Mouse (Mus musculus) embryonic facial prominence, embryonic 14.5 days (tissue): Measurements from ENCODE around the gene Pvr. TPM values are rescaled to one million over a fixed set of nuclear protein-coding genes. Genes with fewer than 3 reads are reported as not detected.
A peak's percentile ranks its signal among the peaks of the same experiment; 100 is the strongest.
"Not testable (repeated sequence)": the region's sequence is repeated elsewhere in the genome, so short reads cannot be mapped to it uniquely, and the experiment has no call there.

Experiments used
- ATAC-seq: fragments of 200-750 bp; cut with Nextera tagmentation; 2 replicates; pipeline ENCODE4 v1.8.0; 2017; ENCODE audit warnings: low read depth, moderate number of reproducible peaks, moderate TSS enrichment
- DNase-seq: peaks from one replicate; pipeline ENCODE4 v3.0.0-alpha.2; 2015; ENCODE audit warnings: low spot score
- H3K27ac ChIP-seq: fragments of 300-500 bp; sonication (generic); replicated peaks from 2 replicates; pipeline ENCODE4 v1.5.1; 2014; ENCODE audit warnings: low read depth, mild to moderate bottlenecking, low read length, moderate library complexity
- H3K27me3 ChIP-seq: fragments of 300-500 bp; sonication (generic); replicated peaks from 2 replicates; pipeline ENCODE4 v1.6.1; 2014; ENCODE audit warnings: low read length; ENCODE audit not compliant: control insufficient read depth, insufficient read depth
- H3K36me3 ChIP-seq: fragments of 300-500 bp; sonication (generic); 2 replicates; pipeline ENCODE4 v1.6.1; 2014; ENCODE audit warnings: low read length, mixed read lengths; ENCODE audit not compliant: control insufficient read depth, insufficient read depth
- H3K4me1 ChIP-seq: fragments of 300-500 bp; sonication (generic); 2 replicates; pipeline ENCODE4 v1.6.1; 2014; ENCODE audit warnings: antibody characterized with exemption, low read length; ENCODE audit not compliant: control insufficient read depth, insufficient read depth
- H3K4me2 ChIP-seq: fragments of 300-500 bp; sonication (generic); 2 replicates; pipeline ENCODE4 v1.6.1; 2014; ENCODE audit warnings: low read depth, mild to moderate bottlenecking, low read length, moderate library complexity, mixed read lengths
- H3K4me3 ChIP-seq: fragments of 300-500 bp; sonication (generic); 2 replicates; pipeline ENCODE4 v1.5.1; 2014; ENCODE audit warnings: low read depth, mild to moderate bottlenecking, low read length
- H3K9ac ChIP-seq: fragments of 300-500 bp; sonication (generic); 2 replicates; pipeline ENCODE4 v1.6.1; 2014; ENCODE audit warnings: low read depth, mild to moderate bottlenecking, low read length, moderate library complexity, mixed read lengths
- H3K9me3 ChIP-seq: fragments of 300-500 bp; sonication (generic); 2 replicates; pipeline ENCODE4 v1.6.1; 2016; ENCODE audit warnings: low read length; ENCODE audit not compliant: control insufficient read depth
- WGBS: fragments of 180-500 bp; shearing (Covaris S2); extraction: QIAGEN DNeasy Blood & Tissue Kit; methylation state at CpG from one replicate; pipeline ENCODE4 v1.1.7; 2014; 5-methylcytosine and 5-hydroxymethylcytosine counted together
- polyA plus RNA-seq: library from polyadenylated mRNA; unstranded; fragments of >200 nt; fragmentation: Nextera tagmentation; extraction: Ambion mirVana; gene quantifications from 2 replicates; pipeline ENCODE4 v1.2.1, GENCODE M21; 2014

Pvr gene
- polyA plus RNA-seq, 1 experiment from 2014 or later: 10.2 TPM

DNA sequence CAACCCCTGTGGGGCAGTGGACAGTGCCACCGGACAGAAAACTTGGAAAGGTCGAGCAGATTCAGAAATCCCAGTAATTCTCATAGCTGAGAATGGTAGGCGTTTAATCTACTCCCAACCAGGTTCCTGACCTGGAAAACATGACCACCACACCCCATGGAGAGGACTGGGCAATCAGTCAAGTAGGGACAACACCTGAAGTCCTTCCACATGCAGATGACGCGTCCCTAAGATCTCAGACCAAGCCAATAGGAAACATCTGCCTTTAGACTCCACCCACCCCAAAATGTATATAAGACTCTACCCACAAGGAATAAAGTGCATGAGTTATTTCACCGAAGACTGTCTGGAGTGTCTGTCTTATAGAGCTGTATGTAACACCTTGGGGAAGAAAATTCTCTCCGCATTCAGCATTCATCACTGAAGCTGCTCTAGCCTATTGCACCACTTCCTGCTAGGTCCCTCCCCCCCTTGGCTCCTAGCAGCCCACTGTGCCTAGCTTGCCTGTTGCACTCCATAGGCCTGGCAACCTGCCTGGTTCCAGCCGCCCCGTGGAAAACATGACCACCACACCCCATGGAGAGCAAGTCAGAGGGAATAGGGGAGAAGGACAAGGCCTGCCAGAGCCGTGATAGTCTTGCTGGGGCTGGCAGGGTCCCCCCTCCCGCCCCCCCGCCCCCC is 18.7 kb upstream of the Pvr start:
- Histone ChIP-seq H3K27ac (no peak overlapping the region), H3K4me2 (no peak overlapping the region), H3K9ac (no peak overlapping the region), H3K9me3 (no peaks in the 10 kb centered on the region), H3K36me3 (no peaks in the 10 kb centered on the region), H3K4me3 (no peak overlapping the region), H3K4me1 (no peaks in the 10 kb centered on the region), H3K27me3 (no peaks in the 10 kb centered on the region)
- DNase-seq (peak; percentile 74), ATAC-seq (peak; percentile 68; the same call in 1 of the 2 replicates)
- WGBS: 62% methylated on average over 9 of the region's 12 CpGs

DNA sequence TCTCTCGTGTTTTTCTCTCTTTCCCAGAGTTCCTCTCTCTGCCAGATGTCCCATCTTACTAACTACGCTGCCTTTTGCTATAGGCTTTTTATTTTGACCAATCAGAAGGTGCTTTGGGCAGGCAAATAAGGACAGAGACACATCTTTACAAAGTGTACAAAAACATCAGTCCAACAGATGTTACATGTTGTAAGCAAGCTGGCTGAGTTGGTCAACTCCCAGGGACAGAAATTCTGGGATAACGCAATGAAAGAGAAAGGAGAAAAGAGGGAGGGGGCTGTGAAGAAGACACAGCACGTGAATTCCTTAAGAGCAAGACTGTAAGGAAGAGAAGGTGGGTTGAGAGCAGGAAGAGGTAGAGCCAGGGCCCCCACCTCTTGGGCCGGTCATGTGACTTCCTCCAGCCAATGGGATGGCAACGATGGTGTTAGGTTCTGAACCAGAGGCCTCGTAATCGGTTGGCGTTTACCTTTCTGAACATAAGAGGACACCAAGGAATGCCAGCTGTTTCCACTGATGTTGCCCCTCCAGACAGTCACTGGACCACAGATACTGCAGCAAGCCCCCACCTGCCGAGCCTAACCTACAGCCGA is 16.4 kb upstream of the Pvr start:
- H3K27me3 ChIP-seq: peaks cover 3% of the 10 kb centered on the region; the same call in 1 of the 2 replicates
- 85% methylated on average over 11 of the region's 11 CpGs for WGBS
- no peak overlapping the region for H3K4me3 ChIP-seq
- H3K36me3 ChIP-seq: no peaks in the 10 kb centered on the region
- H3K9me3 ChIP-seq: no peaks in the 10 kb centered on the region
- H3K4me2 ChIP-seq: no peak overlapping the region
- no peaks in the 10 kb centered on the region for H3K4me1 ChIP-seq
- no peak overlapping the region for H3K9ac ChIP-seq
- no peak overlapping the region for H3K27ac ChIP-seq
- ATAC-seq (no peak), DNase-seq (no peak)

DNA sequence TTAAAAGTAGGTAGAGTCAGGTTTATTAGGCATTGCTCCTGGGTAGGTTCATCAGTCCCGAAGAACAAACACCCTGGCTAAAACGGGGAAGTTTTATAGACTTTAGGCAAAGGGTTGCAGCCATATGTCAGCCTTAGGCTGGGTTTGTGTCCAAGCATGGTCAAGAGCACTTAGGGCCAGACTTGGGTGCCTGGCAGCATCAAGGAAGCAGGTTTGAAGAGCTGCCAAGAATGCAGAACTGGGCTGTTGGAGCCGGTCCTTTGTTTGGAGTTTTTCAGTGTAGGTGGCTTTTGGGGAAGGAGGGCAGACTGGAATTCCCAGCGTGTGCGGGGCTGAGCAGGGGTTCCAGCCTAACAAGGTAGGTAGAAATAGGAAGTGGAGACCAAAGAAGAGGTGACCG is 15.0 kb upstream of the Pvr start:
- Histone ChIP-seq H3K27ac (no peak overlapping the region), H3K9ac (no peak overlapping the region), H3K4me2 (no peak overlapping the region), H3K4me1 (no peaks in the 10 kb centered on the region), H3K4me3 (no peak overlapping the region), H3K27me3 (peaks cover 10% of the 10 kb centered on the region), H3K36me3 (no peaks in the 10 kb centered on the region), H3K9me3 (no peaks in the 10 kb centered on the region)
- no peak for DNase-seq
- 70% methylated on average over 6 of the region's 6 CpGs for WGBS
- no peak for ATAC-seq

DNA sequence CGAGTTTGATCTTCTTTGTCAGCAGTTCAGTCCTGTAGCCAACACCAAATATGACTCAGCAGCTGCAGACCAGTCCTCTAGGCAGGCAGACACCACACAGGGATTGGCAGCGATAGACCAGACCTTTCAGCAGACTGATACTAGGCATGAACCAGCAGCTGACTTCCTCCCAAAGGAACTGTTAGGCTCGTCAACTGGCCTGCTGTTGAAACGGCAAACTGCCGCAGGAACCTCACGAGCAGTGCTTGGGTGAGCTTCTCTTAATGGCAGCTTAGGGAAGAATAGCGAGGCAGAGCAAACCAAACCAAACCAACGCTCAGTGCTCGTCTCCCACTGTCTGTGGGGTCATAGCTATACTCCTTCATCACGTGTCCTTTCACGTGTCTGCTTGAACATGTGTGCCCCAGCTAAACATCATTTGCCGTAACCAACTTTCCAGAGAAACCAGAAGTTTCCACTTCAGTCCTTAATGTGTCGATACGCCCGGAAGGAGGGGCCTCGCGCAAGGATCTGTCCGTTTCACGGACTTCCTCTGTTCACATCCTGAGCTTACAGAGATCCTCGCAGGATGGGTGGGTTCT is 14.3 kb upstream of the Pvr start:
- Histone ChIP-seq H3K4me3 (no peak overlapping the region), H3K36me3 (no peaks in the 10 kb centered on the region), H3K4me2 (no peak overlapping the region), H3K27ac (no peak overlapping the region), H3K9ac (no peak overlapping the region), H3K9me3 (no peaks in the 10 kb centered on the region), H3K4me1 (no peaks in the 10 kb centered on the region), H3K27me3 (peaks cover 10% of the 10 kb centered on the region)
- WGBS: 68% methylated on average over 20 of the region's 20 CpGs
- ATAC-seq (no peak), DNase-seq (peak; percentile 26)

DNA sequence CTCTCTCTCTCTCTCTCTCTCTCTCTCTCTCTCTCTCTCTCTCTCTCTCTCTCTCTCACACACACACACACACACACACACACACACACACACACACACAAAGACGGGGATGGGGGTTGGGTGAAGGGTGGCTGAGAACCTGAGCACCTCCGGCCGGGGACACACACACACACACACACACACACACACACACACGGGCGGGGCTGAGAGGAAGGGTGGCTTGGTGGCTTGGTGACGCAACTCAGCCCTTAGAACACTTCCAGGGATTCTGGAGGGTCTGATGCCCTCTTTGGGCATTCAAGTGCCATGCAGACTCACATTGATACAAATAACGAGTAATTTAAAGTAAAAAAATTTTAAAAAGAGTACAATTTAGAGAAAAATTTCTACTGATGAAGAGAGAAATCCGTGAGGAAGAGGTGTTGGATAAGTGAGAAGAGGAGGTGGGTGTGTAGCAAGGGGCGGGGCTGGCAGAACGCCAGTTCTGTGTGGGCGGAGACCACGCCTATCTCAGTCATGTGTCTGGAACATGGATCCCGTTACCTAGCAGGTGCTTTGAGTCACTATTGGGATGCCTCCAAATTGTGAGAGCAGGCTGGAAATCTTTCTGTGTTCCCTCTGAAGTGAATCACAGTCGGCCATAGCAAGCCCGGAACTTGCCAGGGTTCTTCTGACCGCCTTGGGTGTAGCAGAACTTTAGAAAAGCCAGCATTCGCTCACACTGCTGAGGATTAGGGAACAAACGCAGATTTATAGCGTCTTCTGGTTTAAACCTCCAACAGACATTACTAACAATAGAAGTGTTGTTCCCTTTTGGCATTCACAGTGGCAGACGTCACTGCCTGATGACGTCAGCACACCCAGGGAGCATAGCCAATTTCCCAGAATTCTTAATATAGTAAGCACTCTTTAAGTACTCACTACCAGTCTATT is 12.2 kb upstream of the Pvr start:
- Histone ChIP-seq H3K27me3 (peaks cover 10% of the 10 kb centered on the region), H3K4me1 (no peaks in the 10 kb centered on the region), H3K4me3 (peak overlapping the region; percentile 2; the same call in 1 of the 2 replicates), H3K9me3 (no peaks in the 10 kb centered on the region), H3K4me2 (peak overlapping the region; percentile 31), H3K9ac (0 out of 2 replicates have a peak overlapping the region, but pooled peaks have one; percentile 14), H3K27ac (no peak overlapping the region; the same call in 1 of the 2 replicates), H3K36me3 (no peaks in the 10 kb centered on the region)
- ATAC-seq (peak; percentile 88), DNase-seq (peak; percentile 88)
- WGBS: 21% methylated on average over 21 of the region's 21 CpGs

DNA sequence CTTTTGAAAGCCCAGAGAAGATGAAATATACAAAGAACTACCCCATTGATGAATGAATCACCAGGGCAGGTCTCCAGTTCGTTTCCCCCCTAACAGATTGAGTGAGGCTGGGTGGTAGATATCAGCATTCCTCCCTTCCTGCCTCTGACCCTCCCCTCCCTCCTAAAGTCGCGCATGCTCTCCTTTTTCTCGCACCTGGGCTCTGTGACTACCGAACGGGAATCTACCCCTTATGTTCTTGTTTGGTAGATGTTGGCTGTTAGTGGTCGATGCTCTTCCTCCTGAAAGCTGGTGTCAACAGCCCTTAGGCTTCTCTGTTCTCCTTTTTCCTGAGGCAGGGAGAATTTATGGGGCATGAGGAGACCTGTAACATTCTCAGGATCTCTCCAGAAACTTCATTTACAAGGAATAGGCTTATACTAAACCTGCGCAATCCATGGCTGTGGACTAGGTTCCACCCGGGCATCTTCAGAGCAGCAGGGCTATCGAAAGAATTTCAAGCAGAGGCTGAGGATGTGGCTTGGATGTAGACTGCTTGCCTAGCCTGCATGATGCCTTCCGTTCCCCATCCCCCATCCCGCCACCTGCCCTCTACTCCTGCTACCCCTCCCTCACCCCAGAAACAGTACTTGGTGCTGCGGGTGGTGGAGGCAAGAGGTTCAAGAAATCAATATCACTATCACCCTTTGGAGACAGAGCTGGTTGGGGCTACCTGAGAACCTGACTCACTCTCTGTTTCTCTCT is 11.3 kb upstream of the Pvr start:
- Histone ChIP-seq H3K36me3 (no peaks in the 10 kb centered on the region), H3K9me3 (no peaks in the 10 kb centered on the region), H3K4me3 (no peak overlapping the region), H3K4me1 (no peaks in the 10 kb centered on the region), H3K4me2 (no peak overlapping the region), H3K27ac (no peak overlapping the region), H3K27me3 (peaks cover 10% of the 10 kb centered on the region), H3K9ac (no peak overlapping the region)
- ATAC-seq (peak; percentile 41; the same call in 1 of the 2 replicates), DNase-seq (no peak)
- WGBS: 28% methylated on average over 13 of the region's 13 CpGs

DNA sequence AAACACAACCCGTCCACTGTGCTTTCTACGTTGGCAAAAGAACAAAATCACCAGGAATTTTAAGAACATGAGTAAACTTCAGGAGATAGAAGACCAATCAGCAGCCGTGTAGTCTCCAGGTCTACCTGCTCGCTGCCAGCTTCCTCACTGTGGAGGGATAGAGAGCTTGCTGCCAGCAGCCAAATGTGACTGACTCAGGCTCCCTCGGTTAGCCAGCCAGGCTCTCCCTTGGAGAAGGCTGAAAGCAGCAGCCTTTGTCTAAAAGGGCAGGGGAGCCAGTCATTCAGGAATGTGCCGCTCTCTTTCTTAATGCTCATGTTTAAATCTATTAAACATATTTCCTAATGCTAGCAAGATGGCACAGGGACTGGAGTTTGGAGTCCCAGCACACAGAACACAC is 9.5 kb upstream of the Pvr start:
- not testable (repeated sequence) for H3K4me2 ChIP-seq, DNase-seq, H3K36me3 ChIP-seq, H3K9me3 ChIP-seq, H3K27ac ChIP-seq, ATAC-seq, H3K4me3 ChIP-seq, H3K4me1 ChIP-seq, H3K9ac ChIP-seq
- H3K27me3 ChIP-seq: peaks cover 10% of the 10 kb centered on the region
- 66% methylated on average over 6 of the region's 6 CpGs for WGBS

DNA sequence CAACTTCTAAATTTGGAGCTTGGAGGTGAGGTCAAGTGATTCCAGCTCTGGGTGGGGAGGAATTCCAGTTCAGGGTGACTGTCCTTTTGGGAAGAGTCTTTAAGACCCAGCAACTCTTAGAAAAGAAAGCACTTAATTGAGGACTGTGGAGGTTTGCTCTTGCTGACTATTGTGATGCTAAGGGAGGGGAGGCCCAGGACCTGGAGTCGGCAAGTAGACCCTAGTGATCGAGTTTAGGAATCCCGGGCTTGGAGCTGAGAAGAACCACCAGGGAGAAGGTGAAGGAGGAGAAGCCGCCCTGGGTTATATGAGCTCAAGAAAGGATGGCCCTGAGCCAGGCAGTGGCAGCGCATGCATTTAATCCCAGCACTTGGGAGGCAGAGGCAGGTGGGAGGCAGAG is 7.5 kb upstream of the Pvr start:
- Histone ChIP-seq H3K9me3 (no peaks in the 10 kb centered on the region), H3K36me3 (no peaks in the 10 kb centered on the region), H3K27ac (no peak overlapping the region), H3K4me1 (no peaks in the 10 kb centered on the region), H3K4me2 (no peak overlapping the region), H3K27me3 (peaks cover 10% of the 10 kb centered on the region), H3K9ac (no peak overlapping the region), H3K4me3 (no peak overlapping the region)
- WGBS: 64% methylated on average over 5 of the region's 5 CpGs
- ATAC-seq (no peak), DNase-seq (no peak)
